19 mouse cellular contexts compared by ENCODE assay signal in genomic region chr13:95858866-95859265, GRCm38 (mm10). TPM values are rescaled to one million over a fixed set of nuclear protein-coding genes. Genes with fewer than 3 reads are reported as not detected.
DNase-seq lines count a peak whose midpoint lies in the region; ATAC-seq and TF ChIP-seq lines count a peak whose summit lies in the region.
"Had no signal": no experiment of that assay in that cellular context is flagged by ENCODE, and none has a peak within 500 bp of the region (broad histone marks: within the 10 kb centered on the region; RNA-seq: fewer than 3 reads in every experiment).

No protein-coding gene starts in this region.

- TF ChIP-seq CTCF in liver, adult 2 months (IDR thresholded peaks at IDR 0.05; ENCODE audit: low read depth, low read length) = no peak
- TF ChIP-seq CTCF in liver, postnatal 0 days (IDR thresholded peaks at IDR 0.05; ENCODE audit: low read depth) = no peak
- TF ChIP-seq CTCF in small intestine, adult 2 months (IDR thresholded peaks at IDR 0.05; ENCODE audit: extremely low read depth, insufficient read length, insufficient replicate concordance, low read depth, low read length) = no peak
- TF ChIP-seq CTCF in stomach, postnatal 0 days (IDR thresholded peaks at IDR 0.05; ENCODE audit: low read depth) = no peak

- TF ChIP-seq POLR2A in liver, adult 2 months (IDR thresholded peaks at IDR 0.05; ENCODE audit: extremely low read depth, insufficient read depth, low read length) = no peak
- no peak for TF ChIP-seq POLR2A in small intestine, adult 2 months (IDR thresholded peaks at IDR 0.05; ENCODE audit: low read depth, low read length)

- H3K9ac ChIP-seq in liver, adult 2 months (ENCODE audit: low read depth, low read length) = 0 out of 2 replicates have a peak overlapping the region, but pooled peaks have one; percentile 12
- H3K9ac ChIP-seq in liver, postnatal 0 days (replicated peaks) = no peak overlapping the region
- H3K9ac ChIP-seq in liver, embryonic 11.5 days (ENCODE audit: low read depth, low read length) = no peak overlapping the region
- H3K9ac ChIP-seq in stomach, postnatal 0 days (ENCODE audit: low read length) = no peak overlapping the region

- WGBS in liver, adult 2 months = 40% methylated on average over 9 of the region's 9 CpGs
- 73% methylated on average over 9 of the region's 9 CpGs for WGBS in liver, postnatal 0 days (ENCODE audit: insufficient replicate concordance)
- 87% methylated on average over 9 of the region's 9 CpGs for WGBS in liver, embryonic 11.5 days
- WGBS in small intestine, adult 2 months = 73% methylated on average over 9 of the region's 9 CpGs
- 80% methylated on average over 9 of the region's 9 CpGs for WGBS in stomach, postnatal 0 days

- no peaks in the 10 kb centered on the region for H3K9me3 ChIP-seq in liver, postnatal 0 days (ENCODE audit: low read length)
- H3K9me3 ChIP-seq in liver, embryonic 11.5 days (ENCODE audit: control insufficient read depth, low read length) = no peaks in the 10 kb centered on the region
- H3K9me3 ChIP-seq in stomach, postnatal 0 days (ENCODE audit: control insufficient read depth, low read length) = no peaks in the 10 kb centered on the region
- H3K9me3 ChIP-seq: G1E had no signal

- H3K4me1 ChIP-seq in liver, adult 2 months (ENCODE audit: control insufficient read depth, insufficient read depth, low read length) = peaks cover 46% of the 10 kb centered on the region
- H3K4me1 ChIP-seq in liver, postnatal 0 days (ENCODE audit: insufficient read depth) = peaks cover 16% of the 10 kb centered on the region
- H3K4me1 ChIP-seq in liver, embryonic 11.5 days (replicated peaks; ENCODE audit: control insufficient read depth, insufficient read depth, low read length) = no peaks in the 10 kb centered on the region
- peaks cover 17% of the 10 kb centered on the region for H3K4me1 ChIP-seq in small intestine, adult 2 months (ENCODE audit: control insufficient read depth, insufficient read depth, insufficient read length, low read length)
- H3K4me1 ChIP-seq in stomach, postnatal 0 days (replicated peaks; ENCODE audit: control insufficient read depth, insufficient read depth) = no peaks in the 10 kb centered on the region

- H3K4me2 ChIP-seq in liver, postnatal 0 days (ENCODE audit: low read depth, low read length) = no peak overlapping the region
- no peak overlapping the region for H3K4me2 ChIP-seq in liver, embryonic 11.5 days
- no peak overlapping the region for H3K4me2 ChIP-seq in stomach, postnatal 0 days (replicated peaks; ENCODE audit: low read depth)

- intact Hi-C loops in left cerebral cortex, postnatal 36 days (cut with DNase I) = no loop called here

- H3K27me3 ChIP-seq in liver, adult 2 months (ENCODE audit: control insufficient read depth, insufficient read depth, low read length) = no peaks in the 10 kb centered on the region
- no peaks in the 10 kb centered on the region for H3K27me3 ChIP-seq in liver, postnatal 0 days (ENCODE audit: insufficient read depth, low read length)
- H3K27me3 ChIP-seq in liver, embryonic 11.5 days (replicated peaks; ENCODE audit: control insufficient read depth, insufficient read depth, low read length) = no peaks in the 10 kb centered on the region
- H3K27me3 ChIP-seq in small intestine, adult 2 months (ENCODE audit: control insufficient read depth, insufficient read depth, low read length) = no peaks in the 10 kb centered on the region
- no peaks in the 10 kb centered on the region for H3K27me3 ChIP-seq in stomach, postnatal 0 days (ENCODE audit: control insufficient read depth, insufficient read depth, low read length)
- H3K27me3 ChIP-seq: CH12.LX, Patski had no signal

- H3K36me3 ChIP-seq in liver, adult 2 months (ENCODE audit: control insufficient read depth, insufficient read depth, low read length) = no peaks in the 10 kb centered on the region
- no peaks in the 10 kb centered on the region for H3K36me3 ChIP-seq in liver, postnatal 0 days (replicated peaks; ENCODE audit: insufficient read depth, low read length)
- no peaks in the 10 kb centered on the region for H3K36me3 ChIP-seq in liver, embryonic 11.5 days (ENCODE audit: control insufficient read depth, insufficient read depth, low read length)
- no peaks in the 10 kb centered on the region for H3K36me3 ChIP-seq in small intestine, adult 2 months (ENCODE audit: control insufficient read depth, insufficient read depth, low read length)
- no peaks in the 10 kb centered on the region for H3K36me3 ChIP-seq in stomach, postnatal 0 days (ENCODE audit: control insufficient read depth, insufficient read depth, low read length)
- H3K36me3 ChIP-seq: G1E had no signal

- peaks cover 30% of the 10 kb centered on the region for H3K79me2 ChIP-seq in liver, adult 2 months (ENCODE audit: control insufficient read depth, insufficient read depth, low read length)

- DNase-seq in liver, adult 2 months (ENCODE audit: extremely low read depth, low read depth, low spot score) = peak; percentile 68
- no peak for DNase-seq in liver
- no peak for DNase-seq in liver, postnatal 0 days
- DNase-seq in liver, embryonic 11.5 days (ENCODE audit: low spot score) = no peak
- no peak for DNase-seq in stomach, postnatal 0 days (ENCODE audit: low spot score)
- DNase-seq in adipocyte (ENCODE audit: low spot score) = no peak
- DNase-seq in left cerebral cortex, postnatal 36 days (ENCODE audit: low spot score in 2 of 2) = no peak
- DNase-seq: adrenal gland, adult 8-10 months; adrenal gland, postnatal 10 days; adrenal gland, postnatal 14 days; adrenal gland, postnatal 25 days; B cell, adult 2 months; cerebellum, adult 11 months; cerebellum, adult 11-12 months; cerebellum, adult 18-20 months had no signal

- peak; percentile 68 for ATAC-seq in liver, postnatal 0 days
- ATAC-seq in liver, embryonic 11.5 days (replicated peaks; ENCODE audit: low FRiP score) = no peak
- ATAC-seq in stomach, postnatal 0 days (ENCODE audit: low FRiP score, low TSS enrichment) = 0 out of 2 replicates have a peak, but pooled peaks have one; percentile 45
- ATAC-seq: Patski had no signal

- H3K27ac ChIP-seq in liver, adult 2 months (replicated peaks; ENCODE audit: insufficient read depth, low read depth, low read length) = peak overlapping the region; percentile 84
- H3K27ac ChIP-seq in liver, postnatal 0 days (ENCODE audit: low read depth) = 0 out of 2 replicates have a peak overlapping the region, but pooled peaks have one; percentile 11
- no peak overlapping the region for H3K27ac ChIP-seq in liver, embryonic 11.5 days (ENCODE audit: low read depth, low read length)
- H3K27ac ChIP-seq in small intestine, adult 2 months (ENCODE audit: insufficient read depth, low read depth, low read length) = peak overlapping the region; percentile 58
- no peak overlapping the region for H3K27ac ChIP-seq in stomach, postnatal 0 days (replicated peaks)

- H3K4me3 ChIP-seq in liver, adult 2 months (ENCODE audit: insufficient read depth, low read depth, low read length) = no peak overlapping the region
- H3K4me3 ChIP-seq in liver, postnatal 0 days (ENCODE audit: low read depth, low read length) = no peak overlapping the region
- no peak overlapping the region for H3K4me3 ChIP-seq in liver, embryonic 11.5 days (ENCODE audit: low read depth, low read length)
- H3K4me3 ChIP-seq in small intestine, adult 2 months (ENCODE audit: low read depth, low read length) = no peak overlapping the region
- no peak overlapping the region for H3K4me3 ChIP-seq in stomach, postnatal 0 days (ENCODE audit: low read depth, low read length)

- no peak for TF ChIP-seq EP300 in liver, postnatal 0 days (IDR thresholded peaks at IDR 0.05; ENCODE audit: low read depth)
- no peak for TF ChIP-seq EP300 in stomach, postnatal 0 days (optimal IDR thresholded peaks at IDR 0.05)

RNA-seq across cellular contexts. Expression of gene Iqgap2, which starts 32.9 kb away (rescaled TPM):
- total RNA-seq in liver, adult 2 months (2014; rRNA removed) = 156 and 189 TPM in 2 replicates
- polyA plus RNA-seq in liver, adult 2 months (2012; rRNA removed) = 21.4 and 31.5 TPM in 2 replicates
- polyA plus RNA-seq in liver, postnatal 0 days (2015; fragmentation: Nextera tagmentation; extraction: Ambion mirVana) = 23.5 and 24.6 TPM in 2 replicates
- 17.1 and 17.7 TPM in 2 replicates for polyA plus RNA-seq in liver, embryonic 11.5 days (2014; fragmentation: Nextera tagmentation; extraction: Ambion mirVana)
- polyA plus RNA-seq in small intestine, adult 2 months (2012; rRNA removed) = 16.3 and 44.1 TPM in 2 replicates
- 15.3 and 16.5 TPM in 2 replicates for polyA plus RNA-seq in stomach, postnatal 0 days (2015; fragmentation: Nextera tagmentation; extraction: Ambion mirVana)
- 10 to 100 TPM; 12.2 to 21.9 TPM for total RNA-seq in left cerebral cortex, postnatal 36 days (2021)

Comparison
In these comparisons a context has a peak if more than half of its experiments do, and no peak if none do; other contexts are left out.
1. H3K27ac ChIP-seq: peak in liver, adult 2 months (single experiment), liver, postnatal 0 days (single experiment) and small intestine, adult 2 months (single experiment); none in liver, embryonic 11.5 days (single experiment) and stomach, postnatal 0 days (single experiment).